Comparison of ENCODE assay signal across 13 mouse cellular contexts in genomic region chr16:3956369-3956768, GRCm38 (mm10). TPM values are rescaled to one million over a fixed set of nuclear protein-coding genes. Genes with fewer than 3 reads are reported as not detected.
DNase-seq lines count a peak whose midpoint lies in the region; ATAC-seq lines count a peak whose summit lies in the region.
"Had no signal": no experiment of that assay in that cellular context is flagged by ENCODE, and none has a peak within 500 bp of the region (broad histone marks: within the 10 kb centered on the region; RNA-seq: fewer than 3 reads in every experiment).

No protein-coding gene starts in this region.

- H3K27ac ChIP-seq in hindbrain, embryonic 12.5 days: no peak overlapping the region
- H3K27ac ChIP-seq in liver, embryonic 11.5 days (ENCODE audit: low read depth, low read length): no peak overlapping the region
- H3K27ac ChIP-seq: embryonic facial prominence, embryonic 13.5 days; heart, embryonic 15.5 days; liver, embryonic 13.5 days had no signal

- H3K4me3 ChIP-seq in hindbrain, embryonic 12.5 days: no peak overlapping the region
- H3K4me3 ChIP-seq in liver, embryonic 11.5 days (ENCODE audit: low read depth, low read length): no peak overlapping the region
- H3K4me3 ChIP-seq: embryonic facial prominence, embryonic 13.5 days; heart, embryonic 15.5 days; liver, embryonic 13.5 days had no signal

- no peak overlapping the region for H3K9ac ChIP-seq in hindbrain, embryonic 12.5 days
- no peak overlapping the region for H3K9ac ChIP-seq in liver, embryonic 11.5 days (ENCODE audit: low read depth, low read length)
- H3K9ac ChIP-seq: embryonic facial prominence, embryonic 13.5 days; heart, embryonic 15.5 days; liver, embryonic 13.5 days had no signal

- peak; percentile 49 for DNase-seq in cerebellum, adult 11 months
- DNase-seq in cerebellum, postnatal 10 days: no peak
- peak; percentile 20 for DNase-seq in right cerebral cortex, adult 18-20 months
- DNase-seq in right cerebral cortex, postnatal 4 days: no peak
- DNase-seq in gastrocnemius, adult 8-10 months (ENCODE audit: low spot score in 2 of 2): peak; percentile 37 to 60
- DNase-seq in telencephalon, adult 2 months (ENCODE audit: low read depth, low spot score): peak; percentile 24
- DNase-seq in liver, embryonic 11.5 days (ENCODE audit: low spot score): no peak
- DNase-seq: B cell, adult 2 months; kidney, postnatal 10 days; liver, embryonic 13.5 days had no signal

- H3K4me2 ChIP-seq in hindbrain, embryonic 12.5 days (replicated peaks): no peak overlapping the region
- H3K4me2 ChIP-seq in liver, embryonic 11.5 days: no peak overlapping the region
- H3K4me2 ChIP-seq: embryonic facial prominence, embryonic 13.5 days; heart, embryonic 15.5 days; liver, embryonic 13.5 days had no signal

- 82% methylated on average over 6 of the region's 6 CpGs for WGBS in hindbrain, embryonic 12.5 days
- WGBS in liver, embryonic 11.5 days: 84% methylated on average over 6 of the region's 6 CpGs

- H3K36me3 ChIP-seq in hindbrain, embryonic 12.5 days: no peaks in the 10 kb centered on the region
- no peaks in the 10 kb centered on the region for H3K36me3 ChIP-seq in liver, embryonic 11.5 days (ENCODE audit: control insufficient read depth, insufficient read depth, low read length)
- H3K36me3 ChIP-seq: embryonic facial prominence, embryonic 13.5 days; heart, embryonic 15.5 days; liver, embryonic 13.5 days had no signal

- no peaks in the 10 kb centered on the region for H3K4me1 ChIP-seq in hindbrain, embryonic 12.5 days
- no peaks in the 10 kb centered on the region for H3K4me1 ChIP-seq in liver, embryonic 11.5 days (replicated peaks; ENCODE audit: control insufficient read depth, insufficient read depth, low read length)
- H3K4me1 ChIP-seq: liver, embryonic 13.5 days had no signal

- no peaks in the 10 kb centered on the region for H3K9me3 ChIP-seq in hindbrain, embryonic 12.5 days (replicated peaks)
- no peaks in the 10 kb centered on the region for H3K9me3 ChIP-seq in liver, embryonic 11.5 days (ENCODE audit: control insufficient read depth, low read length)
- H3K9me3 ChIP-seq: embryonic facial prominence, embryonic 13.5 days; heart, embryonic 15.5 days; liver, embryonic 13.5 days had no signal

- no peak for ATAC-seq in hindbrain, embryonic 12.5 days (ENCODE audit: low FRiP score)
- ATAC-seq in liver, embryonic 11.5 days (replicated peaks; ENCODE audit: low FRiP score): no peak

- H3K27me3 ChIP-seq in hindbrain, embryonic 12.5 days: no peaks in the 10 kb centered on the region
- H3K27me3 ChIP-seq in liver, embryonic 11.5 days (replicated peaks; ENCODE audit: control insufficient read depth, insufficient read depth, low read length): no peaks in the 10 kb centered on the region
- H3K27me3 ChIP-seq: embryonic facial prominence, embryonic 13.5 days; heart, embryonic 15.5 days; liver, embryonic 13.5 days had no signal

RNA-seq across cellular contexts. Expression of gene Nlrc3, which starts 20.1 kb away (rescaled TPM):
- total RNA-seq in gastrocnemius, adult 8-10 months (2022): 1 to 10 TPM; 1.6 to 2.3 (median 1.9) TPM
- polyA plus RNA-seq in hindbrain, embryonic 12.5 days (2016; fragmentation: Nextera tagmentation; extraction: Ambion mirVana): 0.96 and 1.2 TPM in 2 replicates
- polyA plus RNA-seq in liver, embryonic 11.5 days (2014; fragmentation: Nextera tagmentation; extraction: Ambion mirVana): 0.94 and 1.1 TPM in 2 replicates

RNA-seq across cellular contexts. Expression of gene Slx4, which starts 47.2 kb away (rescaled TPM):
- 1 to 10 TPM; 6.1 to 8.8 (median 7.7) TPM for total RNA-seq in gastrocnemius, adult 8-10 months (2022)
- polyA plus RNA-seq in hindbrain, embryonic 12.5 days (2016; fragmentation: Nextera tagmentation; extraction: Ambion mirVana): 34.6 and 36.8 TPM in 2 replicates
- polyA plus RNA-seq in liver, embryonic 11.5 days (2014; fragmentation: Nextera tagmentation; extraction: Ambion mirVana): 21.3 and 24.5 TPM in 2 replicates

RNA-seq across cellular contexts. Expression of gene Cluap1, which starts 47.8 kb away (rescaled TPM):
- total RNA-seq in gastrocnemius, adult 8-10 months (2022): 1 to 10 TPM; 5.9 to 8.3 (median 7.1) TPM
- 30.3 and 31.2 TPM in 2 replicates for polyA plus RNA-seq in hindbrain, embryonic 12.5 days (2016; fragmentation: Nextera tagmentation; extraction: Ambion mirVana)
- polyA plus RNA-seq in liver, embryonic 11.5 days (2014; fragmentation: Nextera tagmentation; extraction: Ambion mirVana): 21.8 and 22.9 TPM in 2 replicates

RNA-seq across cellular contexts. Expression of gene 1700037C18Rik, which starts 47.9 kb away (rescaled TPM):
- total RNA-seq in gastrocnemius, adult 8-10 months (2022): 1 to 10 TPM; 2.4 to 3.0 (median 2.6) TPM
- polyA plus RNA-seq in hindbrain, embryonic 12.5 days (2016; fragmentation: Nextera tagmentation; extraction: Ambion mirVana): 7.2 and 8.0 TPM in 2 replicates
- 4.8 and 5.5 TPM in 2 replicates for polyA plus RNA-seq in liver, embryonic 11.5 days (2014; fragmentation: Nextera tagmentation; extraction: Ambion mirVana)

Comparison
In these comparisons a context has a peak if more than half of its experiments do, and no peak if none do; other contexts are left out.
1. DNase-seq: peak in cerebellum, adult 11 months (single experiment), right cerebral cortex, adult 18-20 months (single experiment), gastrocnemius, adult 8-10 months (2 of 2) and telencephalon, adult 2 months (single experiment); none in cerebellum, postnatal 10 days (0 of 2), right cerebral cortex, postnatal 4 days (single experiment) and liver, embryonic 11.5 days (single experiment).